Mouse (Mus musculus): ENCODE results near the gene Slc5a10. TPM values are rescaled to one million over a fixed set of nuclear protein-coding genes. Genes with fewer than 3 reads are reported as not detected.
A peak's percentile ranks its signal among the peaks of the same experiment; 100 is the strongest.

Gene Slc5a10
- polyA plus RNA-seq (2015; fragmentation: Nextera tagmentation; extraction: Ambion mirVana): 0.06 TPM in 1 of 2 replicates, not detected in the other

DNA sequence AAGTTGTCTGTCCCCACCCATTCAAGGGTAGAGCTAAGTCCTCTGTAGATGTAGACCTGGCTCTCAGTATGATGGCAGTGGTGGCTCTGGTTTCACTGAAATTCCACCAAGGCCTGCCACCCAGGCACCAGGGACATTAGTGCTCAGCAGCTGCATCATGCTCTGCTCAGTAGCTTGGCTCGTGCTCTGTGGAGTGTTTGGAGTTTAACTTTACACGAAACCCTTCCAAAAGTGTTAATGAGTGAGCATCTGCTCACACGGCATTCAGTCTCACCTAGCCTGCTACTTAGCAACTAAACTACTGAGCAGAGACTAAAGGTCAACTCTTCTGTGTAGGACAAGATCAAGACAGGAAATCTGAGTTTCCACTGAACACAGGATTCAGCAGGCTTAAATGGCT lies at the start of gene Slc5a10:
Gene Slc5a10 (minus strand): TSS at position 191 of the 400 bp plus-strand sequence.
- Histone ChIP-seq H3K9ac (replicated peaks; ENCODE audit: low read depth) (no peak within 1 kb of the TSS), H3K4me3 (ENCODE audit: low read depth, low read length) (no peak within 1 kb of the TSS), H3K4me1 (ENCODE audit: insufficient read depth, low read depth, low read length) (no peaks in the 10 kb centered on the region), H3K27me3 (replicated peaks; ENCODE audit: insufficient read depth, low read length) (no peaks in the 10 kb centered on the region), H3K36me3 (ENCODE audit: insufficient read depth, low read length) (no peaks in the 10 kb centered on the region), H3K9me3 (ENCODE audit: low read length) (no peaks in the 10 kb centered on the region), H3K27ac (ENCODE audit: low read length) (no peak within 1 kb of the TSS), H3K4me2 (replicated peaks; ENCODE audit: low read depth, low read length) (no peak within 1 kb of the TSS)
- no peak for ATAC-seq
- DNase-seq (ENCODE audit: low spot score): no peak
- TF ChIP-seq CTCF (IDR thresholded peaks at IDR 0.05) (no peak), EP300 (IDR thresholded peaks at IDR 0.05) (no peak)
- WGBS: 58% methylated on average over 3 of the region's 3 CpGs

DNA sequence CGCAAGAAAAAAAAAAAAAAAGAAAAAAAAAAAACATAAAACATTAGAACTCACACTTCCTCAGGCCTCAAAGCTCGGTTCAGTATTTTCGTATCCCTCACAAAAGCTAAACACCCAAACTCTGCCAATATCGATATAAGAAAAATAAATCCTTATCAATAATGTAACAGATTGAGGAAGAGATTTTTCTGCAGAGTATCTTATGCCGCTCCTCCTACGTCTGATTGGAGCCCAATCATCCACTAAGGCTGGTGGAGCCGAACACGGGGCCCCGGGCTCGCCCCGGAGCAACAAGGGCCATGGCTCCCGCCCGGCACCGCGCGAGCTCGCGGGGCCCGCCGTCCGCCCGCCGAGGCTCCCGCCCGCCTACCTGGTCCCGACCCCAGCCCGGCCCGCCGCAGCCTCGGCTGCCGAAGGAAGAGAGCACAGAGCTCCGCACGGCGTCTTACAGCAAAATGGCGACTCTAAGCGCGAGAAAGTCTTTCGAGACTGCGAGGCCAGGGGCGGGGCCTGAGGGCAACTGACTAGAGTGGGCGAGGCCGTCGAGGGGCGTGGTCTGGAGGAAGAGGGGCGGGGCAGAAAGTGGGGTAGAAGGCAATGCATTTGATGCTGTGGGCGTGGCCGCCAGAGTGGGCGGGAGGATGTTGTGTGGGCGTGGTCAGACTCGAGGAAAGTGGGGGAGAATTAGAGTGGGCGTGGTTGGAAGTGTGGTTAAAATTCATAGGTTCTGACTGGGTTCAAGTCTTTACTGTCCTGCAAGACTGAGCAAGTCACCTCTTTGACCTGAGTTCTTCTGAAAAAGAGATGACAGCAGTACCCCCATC lies 41.2 kb upstream of the Slc5a10 start, which contains the start of gene Prpsap2:
Gene Prpsap2 (minus strand): TSS at position 505 of the 824 bp plus-strand sequence.
- Histone ChIP-seq H3K4me3 (ENCODE audit: low read depth, low read length) (peak within 1 kb of the TSS; percentile 59), H3K27ac (ENCODE audit: low read length) (peak within 1 kb of the TSS; percentile 89), H3K4me1 (ENCODE audit: insufficient read depth, low read depth, low read length) (peaks cover 8% of the 10 kb centered on the region; the same call in 1 of the 2 replicates), H3K36me3 (ENCODE audit: insufficient read depth, low read length) (no peaks in the 10 kb centered on the region), H3K4me2 (replicated peaks; ENCODE audit: low read depth, low read length) (peak within 1 kb of the TSS; percentile 51), H3K9me3 (ENCODE audit: low read length) (no peaks in the 10 kb centered on the region), H3K27me3 (replicated peaks; ENCODE audit: insufficient read depth, low read length) (no peaks in the 10 kb centered on the region), H3K9ac (replicated peaks; ENCODE audit: low read depth) (peak within 1 kb of the TSS; percentile 78)
- ATAC-seq (peak; percentile 98), DNase-seq (ENCODE audit: low spot score) (peak; percentile 99)
- TF ChIP-seq EP300 (IDR thresholded peaks at IDR 0.05) (no peak), CTCF (IDR thresholded peaks at IDR 0.05) (no peak)
- WGBS: under 1% methylated on average over 51 of the region's 51 CpGs

DNA sequence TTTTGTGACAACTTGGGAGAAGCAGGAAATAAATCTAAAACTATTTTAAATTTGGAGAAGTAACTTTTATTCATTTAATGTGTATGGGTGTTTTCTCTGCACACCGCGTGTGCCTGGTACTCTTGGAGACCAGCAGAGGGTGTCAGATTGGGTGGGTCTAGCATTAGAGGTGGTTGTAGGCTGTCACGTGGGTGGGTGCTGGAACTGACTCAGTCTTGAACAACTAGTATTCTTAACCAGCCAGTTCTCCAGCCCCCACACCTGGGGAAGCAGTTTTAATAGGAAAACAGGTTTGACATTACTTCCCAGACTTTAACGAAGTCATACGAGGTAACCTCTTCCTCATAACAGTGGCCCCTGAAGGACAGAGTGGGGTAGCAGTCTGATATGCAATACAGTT lies 39.9 kb upstream of the Slc5a10 start:
- H3K9me3 ChIP-seq (ENCODE audit: low read length): no peaks in the 10 kb centered on the region
- H3K4me3 ChIP-seq (ENCODE audit: low read depth, low read length): no peak overlapping the region
- peaks cover 4% of the 10 kb centered on the region for H3K36me3 ChIP-seq (ENCODE audit: insufficient read depth, low read length)
- DNase-seq (ENCODE audit: low spot score): no peak
- H3K27me3 ChIP-seq (replicated peaks; ENCODE audit: insufficient read depth, low read length): no peaks in the 10 kb centered on the region
- no peak overlapping the region for H3K9ac ChIP-seq (replicated peaks; ENCODE audit: low read depth)
- peaks cover 8% of the 10 kb centered on the region; the same call in 1 of the 2 replicates for H3K4me1 ChIP-seq (ENCODE audit: insufficient read depth, low read depth, low read length)
- no peak for TF ChIP-seq EP300 (IDR thresholded peaks at IDR 0.05)
- TF ChIP-seq CTCF (IDR thresholded peaks at IDR 0.05): peak; percentile 20; the same call in 1 of the 2 replicates
- ATAC-seq: no peak
- no peak overlapping the region for H3K27ac ChIP-seq (ENCODE audit: low read length)
- peak overlapping the region; percentile 51; the same call in 1 of the 2 replicates for H3K4me2 ChIP-seq (replicated peaks; ENCODE audit: low read depth, low read length)
- WGBS: 66% methylated on average over 5 of the region's 5 CpGs

DNA sequence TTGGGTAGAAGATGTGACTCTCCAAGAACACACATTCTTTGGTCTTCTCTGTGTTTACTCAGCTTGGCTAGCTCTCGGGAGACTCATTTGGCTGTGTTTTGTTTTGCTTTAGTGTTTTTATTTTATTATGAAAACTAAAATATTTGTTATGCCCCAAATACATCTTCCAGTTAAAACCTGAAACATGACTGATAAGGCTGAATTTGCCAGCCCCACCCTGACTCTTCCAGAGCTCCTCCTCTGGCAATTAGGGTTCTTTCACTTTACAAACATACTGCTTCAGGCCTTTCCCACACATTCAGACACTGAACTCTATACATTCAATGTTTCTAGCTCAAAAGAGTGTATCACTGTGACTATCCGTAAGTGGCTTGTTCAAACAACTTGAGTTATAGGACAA lies 36.5 kb upstream of the Slc5a10 start:
- ATAC-seq (no peak), DNase-seq (ENCODE audit: low spot score) (no peak)
- TF ChIP-seq CTCF (IDR thresholded peaks at IDR 0.05) (no peak), EP300 (IDR thresholded peaks at IDR 0.05) (no peak)
- H3K27ac ChIP-seq (ENCODE audit: low read length): no peak overlapping the region
- H3K4me3 ChIP-seq (ENCODE audit: low read depth, low read length): no peak overlapping the region
- H3K27me3 ChIP-seq (replicated peaks; ENCODE audit: insufficient read depth, low read length): no peaks in the 10 kb centered on the region
- peaks cover 8% of the 10 kb centered on the region; the same call in 1 of the 2 replicates for H3K4me1 ChIP-seq (ENCODE audit: insufficient read depth, low read depth, low read length)
- H3K36me3 ChIP-seq (ENCODE audit: insufficient read depth, low read length): peaks cover 19% of the 10 kb centered on the region
- H3K9me3 ChIP-seq (ENCODE audit: low read length): no peaks in the 10 kb centered on the region
- WGBS: 75% methylated on average over 2 of the region's 2 CpGs
- no peak overlapping the region for H3K4me2 ChIP-seq (replicated peaks; ENCODE audit: low read depth, low read length)
- no peak overlapping the region for H3K9ac ChIP-seq (replicated peaks; ENCODE audit: low read depth)

DNA sequence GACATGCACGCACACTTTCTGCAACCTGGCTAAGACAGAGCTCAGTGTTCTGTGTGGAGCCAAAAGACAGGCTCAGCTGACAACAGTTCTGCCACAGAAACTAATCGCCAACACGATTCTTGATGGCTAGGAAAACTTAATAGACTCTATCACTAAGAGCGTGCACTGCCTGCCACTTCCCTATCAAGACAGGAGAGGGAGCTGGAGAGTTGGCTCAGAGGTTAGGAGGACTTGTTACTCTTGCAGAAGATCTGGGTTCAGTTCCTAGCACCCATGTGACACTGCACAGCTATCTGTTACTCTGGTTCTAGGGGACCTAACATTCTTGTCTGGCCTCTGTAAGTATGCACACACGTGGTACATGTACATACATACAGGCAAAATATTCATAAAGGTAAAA lies 31.0 kb upstream of the Slc5a10 start:
- DNase-seq (ENCODE audit: low spot score) (peak; percentile 30), ATAC-seq (no peak)
- H3K4me1 ChIP-seq (ENCODE audit: insufficient read depth, low read depth, low read length): no peaks in the 10 kb centered on the region
- no peak overlapping the region for H3K9ac ChIP-seq (replicated peaks; ENCODE audit: low read depth)
- no peaks in the 10 kb centered on the region for H3K9me3 ChIP-seq (ENCODE audit: low read length)
- no peak for TF ChIP-seq EP300 (IDR thresholded peaks at IDR 0.05)
- peak; percentile 70 for TF ChIP-seq CTCF (IDR thresholded peaks at IDR 0.05)
- no peak overlapping the region for H3K27ac ChIP-seq (ENCODE audit: low read length)
- H3K27me3 ChIP-seq (replicated peaks; ENCODE audit: insufficient read depth, low read length): no peaks in the 10 kb centered on the region
- H3K36me3 ChIP-seq (ENCODE audit: insufficient read depth, low read length): peaks cover 20% of the 10 kb centered on the region
- 79% methylated on average over 5 of the region's 5 CpGs for WGBS
- no peak overlapping the region for H3K4me2 ChIP-seq (replicated peaks; ENCODE audit: low read depth, low read length)
- H3K4me3 ChIP-seq (ENCODE audit: low read depth, low read length): no peak overlapping the region

DNA sequence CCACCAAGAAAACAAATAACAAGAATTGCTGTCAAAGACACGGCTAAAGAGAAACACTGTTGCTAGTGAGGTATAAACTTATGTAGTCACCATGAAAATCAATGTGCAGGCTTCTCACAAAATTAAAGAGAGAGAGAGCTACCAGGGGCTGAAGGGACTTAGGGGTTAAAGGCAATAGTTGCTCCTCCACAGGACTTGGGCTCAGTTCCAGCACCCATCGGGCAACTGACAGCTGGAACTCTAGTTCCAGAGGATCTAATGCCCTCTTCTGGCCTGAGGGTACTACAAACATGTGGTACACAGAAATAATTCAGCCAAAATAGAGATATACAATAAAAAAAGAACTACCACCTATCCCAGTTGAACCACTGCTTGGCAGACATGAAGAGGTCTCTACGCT lies 26.5 kb upstream of the Slc5a10 start:
- TF ChIP-seq CTCF (IDR thresholded peaks at IDR 0.05) (no peak), EP300 (IDR thresholded peaks at IDR 0.05) (no peak)
- Histone ChIP-seq H3K9ac (replicated peaks; ENCODE audit: low read depth) (no peak overlapping the region), H3K4me1 (ENCODE audit: insufficient read depth, low read depth, low read length) (no peaks in the 10 kb centered on the region), H3K9me3 (ENCODE audit: low read length) (no peaks in the 10 kb centered on the region), H3K27me3 (replicated peaks; ENCODE audit: insufficient read depth, low read length) (no peaks in the 10 kb centered on the region), H3K36me3 (ENCODE audit: insufficient read depth, low read length) (peaks cover 4% of the 10 kb centered on the region), H3K4me3 (ENCODE audit: low read depth, low read length) (no peak overlapping the region), H3K4me2 (replicated peaks; ENCODE audit: low read depth, low read length) (no peak overlapping the region), H3K27ac (ENCODE audit: low read length) (no peak overlapping the region)
- ATAC-seq (no peak), DNase-seq (ENCODE audit: low spot score) (no peak)
- WGBS: 48% methylated on average over 3 of the region's 3 CpGs

All from lung, postnatal 0 days (tissue).